Mouse (Mus musculus): ENCODE data around the gene Icmt.

Gene Icmt

DNA sequence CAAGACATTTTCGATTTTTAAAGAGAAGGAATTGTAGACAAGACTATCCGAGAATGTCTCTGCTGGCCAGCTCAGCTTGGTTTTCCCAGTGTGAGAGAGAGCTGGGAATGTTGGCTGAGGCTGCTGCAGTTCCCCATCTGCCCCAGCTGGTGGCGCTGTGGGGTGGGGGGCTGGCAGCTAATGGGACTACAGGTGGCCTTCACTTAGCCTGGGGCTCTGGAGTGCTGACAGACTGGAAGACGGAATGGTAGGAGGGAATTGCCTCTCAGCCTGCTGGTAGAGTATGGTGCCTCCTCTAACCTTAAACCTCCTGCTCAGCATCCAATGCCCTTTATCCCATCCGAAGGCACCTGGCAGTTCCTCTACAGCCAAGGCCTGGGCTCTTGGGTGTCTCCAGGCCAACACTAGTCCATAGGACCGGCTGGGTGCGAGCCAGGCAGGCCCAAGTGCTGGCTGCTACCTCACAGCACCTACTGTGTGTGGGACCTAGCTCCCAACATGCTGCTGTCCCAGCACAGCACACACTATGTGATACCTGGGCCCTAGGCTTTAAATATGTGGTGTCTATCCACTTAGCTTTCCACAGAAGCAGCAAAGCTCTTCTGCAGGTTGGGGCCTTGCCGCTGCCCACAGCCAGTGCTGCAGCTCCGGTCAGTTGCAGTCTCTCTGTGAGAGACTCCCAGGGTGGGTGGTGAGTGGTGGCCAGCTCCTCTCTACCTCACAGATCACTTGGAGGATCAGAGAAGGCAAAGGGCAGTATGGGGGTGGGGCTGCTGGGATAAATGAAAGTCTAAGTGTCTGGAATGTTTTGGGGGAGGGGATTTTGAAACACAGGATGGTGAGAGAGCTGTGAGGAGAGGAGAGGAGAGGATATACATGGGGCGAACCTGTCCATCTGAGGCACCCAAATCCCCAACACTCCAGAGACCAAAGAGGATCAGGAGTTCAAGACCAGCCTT lies 20.4 kb upstream of the Icmt start:
- DNase-seq = peak in 1 of 2 experiments; percentile 67

DNA sequence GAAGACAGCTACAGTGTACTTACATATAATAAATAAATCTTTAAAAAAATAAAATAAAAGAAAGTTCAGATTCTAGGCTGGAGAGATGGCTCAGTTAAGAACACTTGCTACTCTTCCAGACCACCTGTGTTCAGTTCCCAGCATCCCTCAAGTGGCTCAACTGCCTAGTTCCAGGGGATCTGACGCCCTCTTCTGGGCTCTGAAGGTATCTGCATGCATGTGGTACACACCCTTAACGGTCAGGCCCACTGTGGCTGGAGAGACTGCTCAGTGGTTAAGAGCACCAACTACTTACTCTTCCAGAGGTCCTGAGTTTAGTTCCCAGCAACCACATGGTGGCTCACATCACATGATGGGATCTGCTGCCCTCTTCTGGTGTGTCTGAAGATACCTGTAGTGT lies 19.1 kb upstream of the Icmt start:
- DNase-seq = no peak

DNA sequence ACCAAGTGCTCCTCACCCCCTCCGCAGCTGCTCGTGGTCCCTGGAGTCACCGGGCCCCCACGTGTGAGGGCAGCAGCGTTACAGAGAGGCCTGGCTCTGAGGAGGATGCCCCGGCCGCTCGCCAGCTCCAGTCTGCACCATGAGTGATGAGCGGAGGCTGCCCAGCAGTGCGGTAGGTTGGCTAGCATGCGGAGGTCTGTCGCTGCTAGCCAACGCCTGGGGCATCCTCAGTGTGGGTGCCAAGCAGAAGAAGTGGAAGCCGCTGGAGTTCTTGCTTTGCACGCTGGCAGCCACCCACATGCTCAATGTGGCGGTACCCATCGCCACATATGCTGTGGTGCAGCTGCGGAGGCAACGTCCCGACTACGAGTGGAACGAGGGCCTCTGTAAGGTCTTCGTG lies 18.0 kb upstream of the Icmt start:
- no peak for DNase-seq

DNA sequence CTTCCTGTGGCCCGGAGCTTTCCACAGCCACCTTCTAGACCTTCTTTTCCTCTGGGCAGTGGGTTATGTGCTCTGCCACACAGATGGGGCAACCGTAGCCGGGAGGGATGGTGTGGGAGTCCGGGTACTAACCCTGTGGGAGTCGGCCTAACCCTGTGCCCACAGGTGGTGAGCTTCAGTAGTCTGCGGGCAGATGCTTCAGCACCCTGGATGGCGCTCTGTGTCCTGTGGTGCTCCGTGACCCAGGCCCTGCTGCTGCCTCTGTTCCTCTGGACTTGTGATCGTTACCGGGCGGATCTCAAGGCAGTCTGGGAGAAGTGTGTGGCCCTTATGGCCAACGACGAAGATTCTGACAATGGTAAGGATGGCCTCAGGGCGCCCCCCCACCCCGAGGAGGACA lies 15.4 kb upstream of the Icmt start:
- no peak for DNase-seq

DNA sequence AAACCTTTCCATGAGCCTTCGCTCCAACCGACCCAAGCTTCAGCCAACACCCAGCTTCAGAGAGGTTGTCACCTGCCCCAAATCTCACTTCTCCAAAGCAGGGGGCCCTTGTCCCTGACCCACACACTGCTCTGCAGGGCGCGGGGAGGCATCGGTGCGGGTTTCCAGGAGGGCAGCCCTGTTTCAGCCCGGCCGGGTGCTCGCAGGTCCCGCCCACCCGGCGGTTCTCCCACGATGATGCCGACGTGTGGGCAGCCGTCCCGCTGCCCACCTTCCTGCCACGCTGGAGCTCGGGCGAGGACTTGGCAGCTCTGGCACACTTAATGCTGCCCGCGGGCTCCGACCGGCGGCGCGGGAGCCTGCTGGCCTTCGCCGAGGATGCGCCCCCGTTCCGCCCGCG lies 14.3 kb upstream of the Icmt start:
- no peak for DNase-seq

DNA sequence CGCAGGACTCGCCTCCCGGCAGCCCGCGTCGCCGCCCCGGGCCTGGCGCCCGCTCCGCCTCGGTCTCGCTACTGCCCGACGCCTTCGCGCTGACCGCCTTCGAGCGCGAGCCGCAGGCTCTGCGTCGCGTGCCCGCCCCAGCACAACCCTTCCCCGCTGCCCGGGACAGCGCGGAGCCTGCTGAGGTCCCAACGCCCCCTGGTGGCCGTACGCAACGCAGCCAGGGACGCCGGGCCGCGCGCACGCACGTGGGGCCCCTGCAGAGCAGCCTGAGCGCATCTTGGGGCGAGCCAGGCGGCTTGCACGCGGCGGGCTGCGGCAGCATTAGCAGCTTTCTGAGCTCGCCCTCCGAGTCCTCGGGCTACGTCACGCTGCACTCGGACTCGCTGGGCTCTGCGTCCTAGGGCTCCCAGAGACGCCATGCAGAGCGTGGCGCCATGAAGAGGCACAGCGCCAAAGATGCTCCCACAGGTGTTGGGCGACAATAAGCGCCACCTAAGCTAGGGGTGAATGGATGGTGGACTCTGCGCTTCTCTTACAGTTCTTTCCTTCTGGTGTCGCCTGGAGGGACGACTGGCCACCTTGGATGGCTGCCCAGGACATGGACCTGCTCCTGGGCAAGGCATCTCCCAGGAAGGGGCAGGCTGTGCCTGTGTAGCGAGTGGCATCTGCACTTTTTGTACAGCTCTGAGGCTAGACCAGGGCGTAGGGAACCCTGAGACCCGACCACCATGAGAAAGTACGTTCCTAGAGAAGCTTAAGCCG lies 13.7 kb upstream of the Icmt start:
- peak; percentile 81 to 87 for DNase-seq

DNA sequence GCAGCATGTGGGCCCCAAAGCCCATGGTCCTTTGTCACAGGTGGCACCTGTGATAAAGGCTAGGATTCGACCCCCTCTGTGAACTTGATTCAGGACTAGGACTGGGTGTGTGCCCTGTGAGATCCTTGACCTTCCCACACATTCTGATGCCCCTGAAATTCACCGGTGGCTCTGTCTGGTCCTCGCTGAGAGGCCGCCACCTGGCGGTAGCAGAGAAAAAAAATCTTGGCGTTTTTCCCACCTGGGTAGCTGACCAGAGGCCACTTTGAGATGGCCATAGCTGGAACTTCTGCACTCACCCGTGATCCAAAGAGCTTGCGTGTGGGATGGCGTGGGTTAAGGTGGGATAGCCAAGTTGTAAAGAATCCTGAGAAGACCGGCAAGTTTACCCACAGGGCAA lies 11.5 kb upstream of the Icmt start:
- DNase-seq = peak; percentile 82 to 85

DNA sequence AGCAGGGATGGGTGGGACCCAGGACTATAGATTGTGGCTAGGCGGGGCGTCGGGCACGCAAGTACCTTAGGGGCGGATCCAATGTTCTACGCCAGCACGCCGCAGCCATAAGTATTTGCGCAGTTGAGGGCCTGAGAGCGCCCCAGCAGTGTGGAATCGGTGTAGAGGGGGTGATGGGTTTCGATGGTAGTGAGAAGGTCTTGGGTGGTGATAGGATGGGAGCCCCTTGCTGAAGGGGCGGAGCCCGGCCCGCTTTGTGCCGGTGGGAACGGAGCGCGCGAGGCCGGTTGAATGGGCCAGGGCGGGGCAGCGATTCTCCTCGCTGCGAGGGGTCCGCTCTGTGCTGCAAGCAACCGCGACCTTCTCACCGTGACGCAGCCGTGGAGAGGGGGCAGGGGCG lies 10.8 kb upstream of the Icmt start:
- no peak for DNase-seq

DNA sequence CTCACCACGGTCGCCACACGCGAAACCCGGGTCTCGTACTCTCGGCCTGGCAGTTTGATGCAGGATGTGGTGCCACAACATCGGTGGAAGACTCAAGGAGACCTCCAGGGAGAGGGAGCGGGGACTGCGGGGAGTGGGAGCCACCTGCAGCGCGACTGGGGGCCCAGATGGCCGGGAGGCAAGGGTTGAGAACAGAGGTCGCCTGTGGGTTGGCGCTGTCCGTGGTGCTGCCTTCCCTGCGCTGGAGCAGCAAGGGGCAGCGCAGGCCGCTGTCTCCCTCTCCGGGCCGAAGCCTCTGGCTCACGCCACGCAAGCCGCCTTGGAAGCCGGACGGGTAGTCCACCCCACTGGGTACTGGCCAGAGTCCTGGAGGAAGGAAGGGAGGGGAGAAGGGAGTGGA lies 10.1 kb upstream of the Icmt start:
- DNase-seq = no peak

DNA sequence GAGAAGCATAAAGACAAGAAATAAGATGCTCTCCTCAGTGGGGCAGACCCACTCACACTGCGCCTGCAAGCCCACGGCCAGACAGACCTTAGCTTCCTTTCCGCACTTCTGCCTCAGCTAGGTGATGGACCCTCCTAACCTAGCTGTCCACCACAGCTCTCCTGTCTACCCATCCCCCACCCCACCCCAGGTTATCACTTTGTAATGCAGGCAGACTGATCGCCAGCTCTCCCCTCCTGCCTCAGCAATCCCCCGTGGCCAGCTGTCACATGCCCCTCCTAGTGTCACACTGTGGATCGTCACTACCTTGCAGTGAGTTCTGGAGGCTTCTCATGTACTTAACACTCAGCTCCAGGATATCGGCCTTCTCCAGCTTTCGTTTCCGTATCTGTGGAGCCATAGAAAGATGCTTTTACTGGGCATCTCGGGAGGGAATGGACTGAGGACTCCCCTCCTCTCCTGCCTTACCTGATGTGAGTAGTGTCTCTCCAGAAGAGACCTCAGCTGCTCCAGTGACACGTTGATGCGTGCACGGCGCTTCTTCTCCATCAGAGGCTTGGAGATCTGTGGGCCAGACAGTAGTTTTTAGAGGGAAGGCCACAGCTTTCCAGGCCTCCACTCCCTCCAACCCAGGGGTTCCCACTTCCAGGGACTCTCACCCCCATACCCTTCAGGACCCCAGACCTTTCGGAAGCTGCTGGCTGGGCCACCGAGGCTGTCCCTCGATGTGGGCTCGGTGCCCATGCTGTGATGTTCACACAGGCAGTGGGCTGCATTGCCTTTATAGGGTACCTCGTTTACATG lies 9.5 kb upstream of the Icmt start:
- no peak for DNase-seq

DNA sequence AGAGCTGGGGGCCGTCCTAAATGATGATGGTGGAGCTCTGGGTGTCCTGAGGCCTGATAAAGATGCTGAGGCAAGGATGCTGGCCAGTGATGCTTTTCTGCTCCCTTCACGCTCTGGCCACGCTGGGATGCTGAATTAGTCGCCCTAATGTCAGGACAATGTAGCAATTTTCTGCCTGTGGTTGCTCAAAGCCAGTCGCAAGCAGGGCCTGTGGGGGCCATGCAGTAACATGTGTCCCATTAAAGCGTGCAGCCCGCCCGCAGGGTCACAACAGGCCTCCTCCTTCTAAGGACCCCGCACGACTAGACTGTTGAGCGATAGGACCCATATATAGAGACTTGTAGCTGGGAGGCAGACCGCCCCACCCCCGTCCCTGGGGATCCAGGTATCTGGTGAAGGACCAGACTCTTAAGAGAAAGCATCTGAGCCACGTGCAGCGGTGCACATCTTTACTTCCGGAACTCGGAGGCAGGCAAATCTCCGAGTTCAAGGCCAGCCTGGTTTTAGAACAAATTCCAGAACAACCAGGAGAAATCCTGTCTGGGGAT lies 8.6 kb upstream of the Icmt start:
- DNase-seq = no peak

DNA sequence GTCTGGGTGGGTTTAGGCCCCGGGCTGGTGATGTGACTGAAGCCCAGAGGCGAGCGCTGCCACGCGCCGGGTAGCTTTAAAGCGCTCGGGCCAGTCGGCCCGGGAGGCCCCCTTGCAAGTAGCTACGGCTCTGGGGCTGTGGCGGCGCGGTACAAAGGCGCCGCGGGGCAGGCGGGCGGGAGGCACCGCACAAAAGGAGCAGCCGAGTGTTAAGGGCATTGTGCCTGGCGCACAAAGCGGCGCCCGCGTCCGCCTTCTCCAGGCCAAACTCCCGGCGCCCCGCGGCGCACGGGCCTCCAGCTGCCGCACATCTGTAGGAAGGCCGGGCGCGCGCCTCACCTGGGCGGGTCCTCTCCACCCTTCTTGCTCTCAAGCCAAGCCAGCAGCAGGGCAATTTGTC lies 6.6 kb upstream of the Icmt start:
- no peak for DNase-seq

DNA sequence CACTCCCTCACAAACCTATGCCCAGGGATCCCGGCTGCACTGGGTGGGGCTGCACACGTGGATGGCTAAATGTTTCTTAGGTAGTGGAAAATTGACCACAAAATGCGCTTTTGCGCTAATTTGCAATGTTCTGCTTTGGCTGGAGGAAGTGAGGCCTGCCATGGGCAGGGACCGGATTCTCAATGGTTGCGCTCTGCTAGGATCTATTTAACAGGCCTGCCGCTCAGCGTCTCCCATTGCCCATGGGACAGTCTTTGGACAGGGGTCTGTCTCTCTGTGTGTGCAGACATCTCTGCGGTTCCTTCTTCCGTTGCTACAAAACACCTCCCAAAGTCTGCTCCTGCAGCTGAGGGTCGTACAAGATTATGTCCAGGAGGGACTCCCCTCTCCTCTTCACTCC lies 6.0 kb upstream of the Icmt start:
- DNase-seq = no peak

DNA sequence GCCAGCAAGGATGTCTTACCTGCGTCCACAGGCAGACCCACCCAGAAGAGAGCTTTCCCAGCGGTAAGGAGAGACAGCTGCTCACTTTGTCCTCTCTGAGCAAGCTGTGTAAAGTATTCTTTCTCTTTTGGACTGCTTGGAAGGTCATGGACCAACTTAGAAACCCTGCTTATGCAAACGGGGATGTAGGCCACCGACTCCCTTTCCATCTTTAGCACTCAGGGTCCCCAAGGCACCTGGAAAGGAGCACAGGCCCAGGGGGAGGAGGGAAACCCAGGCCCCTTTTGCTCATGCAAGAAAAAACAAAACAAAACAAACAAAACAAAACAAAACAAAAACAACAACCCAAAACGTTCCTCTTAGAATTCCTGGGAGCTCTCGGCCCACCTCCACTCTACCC lies 5.5 kb upstream of the Icmt start, which contains the start of gene Hes3:
Gene Hes3 (minus strand): TSS at position 101 of the 400 bp plus-strand sequence.
- DNase-seq = no peak

DNA sequence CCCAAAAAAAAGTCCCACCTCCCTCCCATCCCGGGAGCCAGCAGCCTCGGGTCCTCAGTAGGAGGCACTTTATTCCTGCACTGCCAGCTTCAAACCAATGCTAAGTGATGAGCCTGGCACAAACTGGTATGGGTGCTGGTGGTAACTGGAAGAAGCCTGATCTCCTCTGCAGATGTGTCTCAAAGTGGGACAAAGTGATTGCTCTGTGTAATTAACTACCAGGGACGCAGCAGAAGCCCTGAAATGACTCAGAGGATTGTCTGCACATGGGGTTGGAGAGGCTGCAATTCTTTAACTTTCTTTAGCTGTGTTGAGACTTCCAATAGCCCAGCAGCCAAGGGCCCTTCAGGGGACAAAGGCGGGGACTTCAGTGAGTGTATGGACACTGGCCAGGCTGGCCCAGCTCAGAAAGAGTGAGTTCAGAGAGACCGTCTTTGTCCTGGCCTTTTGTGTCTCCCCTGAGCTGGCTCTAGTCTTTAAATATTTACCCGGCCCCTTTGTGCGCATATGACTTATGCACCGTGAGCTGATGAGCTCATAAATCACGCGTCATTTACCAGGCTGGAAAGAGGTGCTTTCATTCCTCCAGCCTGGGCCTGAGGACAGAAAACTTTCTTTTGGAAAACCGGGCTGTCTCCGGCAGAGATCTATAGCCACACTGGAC lies 4.8 kb upstream of the Icmt start:
- no peak for DNase-seq

DNA sequence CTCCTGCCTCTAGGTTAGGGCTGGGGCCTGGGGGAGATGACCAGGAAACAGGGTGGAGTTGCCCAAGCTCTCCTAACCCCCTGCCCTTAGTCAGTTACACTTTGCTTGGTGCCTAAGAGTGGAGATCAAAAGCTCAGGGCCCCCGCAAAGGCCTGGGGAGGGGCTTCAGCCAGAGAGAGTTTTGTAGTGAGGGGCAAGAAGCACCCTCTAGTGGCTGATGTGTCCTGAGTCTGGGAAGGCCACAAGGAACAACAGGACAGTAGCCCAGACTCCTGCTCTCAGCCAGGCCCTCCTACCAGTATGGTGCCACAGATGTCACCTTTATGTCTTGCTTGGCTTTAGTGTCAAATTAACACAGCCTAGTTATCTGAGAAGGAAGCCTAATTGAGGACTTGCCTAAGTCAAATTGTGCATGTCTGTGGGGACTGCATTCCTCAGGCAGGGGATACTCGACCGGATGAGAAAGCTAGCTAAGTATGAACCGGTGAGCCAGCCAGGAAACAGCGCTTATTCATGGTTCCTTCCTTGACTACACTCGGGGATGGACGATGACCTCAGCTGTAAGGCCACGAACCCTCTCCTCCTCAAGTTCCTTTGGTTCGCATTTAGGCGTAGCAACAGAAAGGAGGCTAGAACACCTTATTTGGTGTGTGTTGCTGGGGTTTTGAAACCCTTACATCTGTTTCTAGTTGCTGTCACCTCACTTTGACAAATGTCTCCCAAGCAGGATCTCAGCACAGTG lies 2.7 kb upstream of the Icmt start:
- DNase-seq = no peak

DNA sequence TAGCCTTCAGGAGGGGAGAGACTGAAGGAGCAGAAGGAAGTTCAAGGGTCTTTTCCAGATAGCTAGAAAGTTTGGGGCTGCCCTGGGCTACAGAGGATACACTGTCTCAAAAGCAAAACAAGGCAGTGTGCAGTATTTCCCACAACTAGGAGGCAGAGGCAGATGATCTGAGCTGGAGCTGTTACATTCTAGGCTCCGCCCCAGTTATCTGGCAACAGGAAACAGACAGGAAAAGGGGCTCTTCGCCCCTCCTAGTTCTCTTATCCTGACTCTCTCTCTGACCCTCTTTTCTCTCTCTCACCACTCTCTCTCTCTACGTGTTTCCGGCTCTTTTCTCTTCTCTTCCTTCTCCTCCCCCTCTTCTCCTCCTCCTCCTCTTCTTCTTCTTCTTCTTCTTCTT lies 1.1 kb upstream of the Icmt start:
- no peak for DNase-seq

DNA sequence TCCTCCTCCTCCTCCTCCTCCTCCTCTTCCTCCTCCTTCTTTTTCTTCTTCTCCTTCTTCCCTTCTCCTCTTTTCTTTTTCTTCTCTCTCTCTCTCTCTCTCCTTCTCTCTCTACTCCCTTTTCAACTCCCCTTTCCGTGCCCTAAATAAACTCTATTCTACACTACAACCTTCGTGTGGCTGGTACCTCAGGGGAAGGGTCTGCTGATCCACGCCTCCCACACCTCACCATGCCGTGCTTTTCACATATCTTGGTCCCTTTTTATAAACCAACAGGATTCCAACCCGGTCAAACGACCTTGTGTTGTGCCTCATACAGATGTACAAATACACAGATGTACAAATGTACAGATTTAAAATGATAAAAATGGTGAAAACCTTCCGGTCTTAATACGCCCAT lies 656 bp upstream of the Icmt start:
- no peak for DNase-seq

DNA sequence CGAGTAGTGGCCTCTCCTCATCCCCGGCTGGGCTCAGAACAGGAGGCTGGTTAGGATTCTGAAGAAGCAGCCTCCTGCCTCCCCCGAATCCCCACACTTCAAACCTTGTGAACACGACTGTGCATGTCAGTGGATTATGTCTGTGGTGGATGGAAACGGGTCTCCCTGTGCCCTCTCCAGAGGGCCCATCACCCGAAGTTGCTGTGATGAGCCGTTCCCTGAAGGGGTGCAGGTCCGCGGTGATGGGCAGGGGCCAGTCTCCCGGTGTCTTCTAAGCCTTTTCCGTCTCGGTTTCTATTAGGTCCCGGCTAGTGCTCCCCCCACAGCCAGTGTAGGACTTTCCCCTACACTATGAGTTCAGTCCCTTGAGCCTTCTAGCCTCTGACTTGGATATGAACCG lies 1.8 kb downstream of the Icmt start:
- no peak for DNase-seq

DNA sequence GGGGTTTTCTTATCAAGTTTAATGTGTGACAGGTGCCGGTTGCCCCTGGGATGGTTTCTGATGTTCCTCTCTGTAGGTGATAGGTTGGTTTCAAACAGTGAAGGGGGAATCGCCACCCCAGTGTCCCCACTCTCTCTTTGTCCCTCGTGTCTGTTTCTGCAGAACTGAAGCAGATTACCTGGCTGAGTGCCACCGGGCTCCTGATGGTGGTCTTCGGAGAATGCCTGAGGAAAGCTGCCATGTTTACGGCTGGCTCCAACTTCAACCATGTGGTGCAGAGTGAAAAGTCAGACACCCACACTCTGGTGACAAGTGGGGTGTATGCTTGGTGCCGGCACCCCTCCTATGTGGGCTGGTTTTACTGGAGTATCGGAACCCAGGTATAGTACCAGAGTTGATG lies 3.3 kb downstream of the Icmt start:
- DNase-seq = no peak

DNA sequence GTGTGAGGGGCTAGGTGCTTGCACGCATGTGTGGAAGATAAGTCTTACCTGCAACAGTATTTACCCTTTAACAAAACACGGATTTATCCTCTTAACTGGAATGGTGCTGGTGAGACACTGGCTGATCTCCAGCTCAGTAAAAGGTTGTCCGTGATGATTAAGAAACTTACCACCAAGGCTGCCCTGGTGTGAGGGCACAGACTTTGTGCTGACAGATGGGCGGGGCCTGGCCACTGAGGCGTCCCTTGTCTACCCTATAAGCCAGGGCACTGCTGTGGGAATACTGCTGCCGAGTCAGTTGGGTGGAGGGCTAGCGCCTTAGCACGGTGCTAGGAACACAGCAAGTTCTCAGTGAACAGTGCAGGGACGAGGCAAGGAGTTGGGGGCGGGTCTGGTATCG lies 5.0 kb downstream of the Icmt start:
- DNase-seq = no peak

DNA sequence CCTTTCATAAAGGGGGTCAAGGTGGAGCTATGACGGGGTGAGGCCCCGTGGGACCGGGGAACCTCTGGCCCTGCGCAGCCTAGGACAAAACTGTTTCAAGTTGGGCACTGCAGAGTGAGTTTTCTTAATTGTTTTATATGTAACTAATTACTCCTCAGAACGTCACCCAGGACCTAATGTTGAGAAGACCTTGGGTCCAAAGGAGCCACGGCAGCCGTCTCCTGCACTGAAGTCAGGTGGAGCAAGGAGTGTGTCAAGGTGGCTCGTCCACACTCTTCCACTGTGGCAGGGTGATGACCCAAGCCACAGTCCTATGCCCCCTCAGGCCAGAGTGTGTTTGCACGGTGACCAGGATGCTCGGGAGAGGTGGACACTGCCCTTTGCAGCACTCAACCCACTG lies 6.1 kb downstream of the Icmt start:
- DNase-seq = no peak

Data from cerebellum, postnatal 36 days (tissue).